Mouse (Mus musculus) brain, adult 2 months (tissue): ENCODE measurements at regions not wholly inside any gene's neighbourhood (a gene's known extent, or its start where the extent isn't known, plus 50 kb on each side); places are given as distances from the start of the nearest gene placed in this dataset.

ENCODE experiments used
- DNase-seq: peaks from one replicate; pipeline ENCODE4 v3.0.0; 2011; ENCODE audit warnings: low read depth, low spot score

DNA sequence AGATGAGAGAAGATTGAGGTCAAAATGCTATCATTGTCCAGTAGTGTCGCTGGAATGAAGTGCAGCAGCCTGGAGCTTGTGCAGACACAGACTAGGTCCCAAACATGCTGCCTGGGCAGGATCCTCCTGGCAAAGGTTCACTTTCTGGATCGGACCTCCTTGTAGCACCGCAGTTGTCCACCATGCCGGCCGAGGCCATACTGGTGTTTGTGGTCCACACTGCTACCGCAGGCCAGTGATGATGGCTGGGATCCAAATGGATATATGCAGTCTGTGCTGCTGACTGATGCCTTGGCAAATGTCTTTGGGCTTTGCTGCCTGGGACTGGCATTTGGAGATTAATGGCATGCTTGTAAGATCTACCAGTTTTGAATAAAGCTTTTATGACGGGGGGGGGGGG is 174.5 kb upstream of the Tas2r134 start:
- no peak for DNase-seq

DNA sequence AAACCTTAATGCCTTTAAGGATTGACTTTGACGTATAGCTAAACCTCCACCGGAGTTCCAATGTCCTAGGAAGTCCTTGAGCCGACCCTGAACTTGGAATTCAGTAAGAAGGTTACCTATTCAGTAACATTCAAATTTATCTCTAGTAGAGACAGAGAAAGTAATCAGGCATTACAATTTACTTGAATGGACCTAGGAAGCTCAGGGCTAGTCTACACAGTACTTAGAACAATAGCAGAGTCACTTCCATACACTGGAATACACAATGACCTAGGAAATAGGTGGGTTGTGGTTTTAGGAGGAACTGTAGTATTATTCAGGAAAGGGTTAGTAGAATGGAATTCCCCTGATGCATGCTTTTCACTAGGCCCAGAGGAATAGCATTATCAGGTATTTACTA is 179.2 kb upstream of the Tas2r134 start:
- DNase-seq, result no peak

DNA sequence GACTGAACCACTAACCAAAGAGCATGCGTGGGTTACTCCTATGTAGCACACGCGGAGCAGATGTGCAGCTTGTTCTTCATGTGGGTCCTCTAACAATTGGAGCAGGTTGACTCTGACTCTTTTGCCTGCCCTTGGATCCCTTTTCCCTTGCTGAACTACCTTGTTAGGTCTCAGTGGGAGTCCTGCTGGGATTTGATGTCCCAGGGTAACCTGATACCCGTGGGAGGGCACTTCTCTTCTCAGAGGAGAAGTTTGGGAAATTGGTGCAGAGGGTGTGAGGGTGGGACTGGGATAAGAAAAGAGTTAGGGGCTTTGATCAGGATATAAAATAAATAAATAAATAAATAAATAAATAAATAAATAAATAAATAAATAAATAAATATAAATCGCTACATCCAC is 179.7 kb upstream of the Tas2r134 start:
- DNase-seq, result no peak

DNA sequence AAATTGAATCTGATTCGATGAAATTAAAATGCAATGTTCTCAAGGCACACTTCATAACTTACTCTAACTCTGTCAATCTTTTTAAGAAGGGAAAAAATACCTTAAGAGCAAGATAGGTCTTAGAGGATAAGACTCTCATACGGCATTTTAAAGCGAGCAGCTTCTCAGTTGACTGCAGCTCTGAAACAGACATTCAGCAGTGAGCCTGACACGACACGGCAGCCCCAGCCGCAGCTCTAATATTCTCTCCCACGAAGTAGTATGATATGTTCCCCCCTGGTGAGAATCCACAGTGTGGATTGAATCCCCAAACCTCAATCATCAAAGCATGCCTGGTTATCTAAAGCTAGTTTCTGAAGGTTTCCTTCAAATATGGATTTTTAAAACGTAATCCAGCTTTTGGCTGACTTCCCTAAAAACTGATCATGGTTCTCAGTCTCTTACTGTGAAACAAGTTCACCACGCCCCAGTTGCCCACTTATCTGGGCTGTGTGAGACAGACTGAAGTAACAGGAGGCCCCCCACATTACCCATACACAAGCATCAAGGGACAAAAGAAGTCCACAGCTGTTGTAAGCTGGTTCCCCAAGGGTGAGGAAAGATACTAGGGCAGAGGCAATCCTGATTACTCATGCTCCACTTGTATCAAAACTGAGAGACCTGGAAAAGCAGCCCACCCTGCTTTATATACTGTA is 182.8 kb upstream of the Tas2r134 start:
- no peak for DNase-seq

DNA sequence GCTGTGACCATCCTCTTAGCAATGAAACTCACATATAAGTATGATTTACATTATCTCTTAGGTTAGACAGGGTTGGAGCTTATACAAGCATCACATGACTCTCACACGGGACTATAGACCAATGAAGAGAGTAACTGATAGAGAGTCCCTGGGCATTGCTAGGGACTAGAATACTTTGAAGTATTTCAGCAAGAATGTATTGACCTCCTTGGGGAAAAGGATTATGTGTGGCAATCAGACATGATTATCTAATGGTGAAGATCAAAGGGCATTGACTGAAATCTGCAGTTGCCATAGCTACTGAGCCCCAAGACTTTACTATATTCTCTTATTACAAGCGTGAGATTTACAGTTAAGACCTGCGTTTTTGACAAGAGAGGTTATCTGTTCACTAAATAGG is 183.4 kb upstream of the Tas2r134 start:
- no peak for DNase-seq

DNA sequence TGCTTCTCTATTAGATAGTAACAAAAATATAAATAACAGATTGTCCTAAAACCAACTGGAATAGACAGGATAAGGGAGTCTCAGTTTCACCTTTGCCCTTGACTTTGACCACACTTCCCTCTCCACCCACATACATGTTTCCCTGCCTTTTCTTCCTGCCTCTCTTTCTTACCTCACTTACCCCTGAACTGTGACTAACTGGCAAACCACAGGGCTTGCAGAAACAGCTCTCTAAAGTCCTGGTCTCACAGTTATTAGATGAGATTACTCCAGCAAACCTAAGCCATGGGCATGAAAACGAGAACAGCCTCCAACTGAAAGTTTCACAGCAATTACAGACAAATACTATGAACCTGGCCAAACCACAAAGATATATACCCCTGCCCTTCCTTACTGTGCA is 188.3 kb upstream of the Tas2r134 start:
- no peak for DNase-seq

DNA sequence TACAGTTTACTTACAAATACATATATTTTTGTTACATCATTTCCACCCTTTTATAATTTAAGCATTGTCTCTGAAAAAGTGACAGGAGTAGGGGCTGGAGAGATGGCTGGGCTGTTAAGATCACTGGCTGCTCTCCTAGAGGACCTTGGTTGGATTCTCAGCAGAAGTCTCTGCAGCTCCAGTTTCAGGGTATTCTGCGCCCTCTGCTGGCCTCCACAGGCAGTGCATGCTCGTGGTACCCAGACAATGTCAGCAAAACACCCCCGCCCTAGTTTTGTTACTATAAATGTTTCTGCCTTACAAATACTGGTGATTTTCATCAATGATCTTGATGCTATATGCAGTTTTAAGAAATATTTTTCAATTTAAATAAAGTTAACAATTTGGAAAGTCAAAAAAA is 190.7 kb upstream of the Tas2r134 start:
- no peak for DNase-seq

DNA sequence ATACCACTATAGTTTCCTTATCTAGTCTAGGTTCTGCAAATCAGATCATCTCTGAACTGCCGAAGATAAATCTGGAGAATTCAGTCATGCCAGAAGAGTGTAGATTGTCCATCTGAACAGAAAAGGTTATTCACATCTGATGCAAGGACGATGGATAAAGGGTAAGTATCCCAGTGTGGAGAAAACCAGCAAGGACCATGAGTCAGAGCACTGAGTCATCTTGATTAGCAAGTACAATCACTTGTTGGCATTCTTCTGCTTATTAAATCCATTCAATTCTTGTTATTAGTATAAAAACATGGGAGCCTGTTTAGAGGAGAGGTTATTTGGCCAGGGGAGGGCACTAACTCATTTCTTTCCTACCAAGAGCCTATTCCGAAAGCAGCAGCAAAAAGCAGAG is 195.7 kb upstream of the Tas2r134 start:
- peak; percentile 31 for DNase-seq

DNA sequence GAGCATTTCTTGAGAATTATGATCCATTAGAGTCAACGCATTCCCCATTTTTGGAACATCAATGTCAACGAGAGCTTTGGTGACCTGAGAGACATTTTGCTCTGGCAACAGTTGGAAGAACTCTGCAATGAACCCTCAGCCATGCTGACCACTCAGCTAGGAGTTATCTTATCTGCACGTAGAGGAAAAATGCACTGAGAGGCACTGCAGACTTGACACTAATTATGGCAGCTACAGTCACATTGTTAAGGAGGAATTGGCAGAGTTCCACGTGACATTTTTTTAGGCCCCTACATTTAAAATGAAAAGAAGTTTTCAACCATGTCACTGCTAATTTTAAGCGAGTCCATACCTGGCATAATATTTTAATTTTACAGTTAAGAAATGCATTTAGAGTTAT is 197.6 kb upstream of the Tas2r134 start:
- DNase-seq, result no peak

DNA sequence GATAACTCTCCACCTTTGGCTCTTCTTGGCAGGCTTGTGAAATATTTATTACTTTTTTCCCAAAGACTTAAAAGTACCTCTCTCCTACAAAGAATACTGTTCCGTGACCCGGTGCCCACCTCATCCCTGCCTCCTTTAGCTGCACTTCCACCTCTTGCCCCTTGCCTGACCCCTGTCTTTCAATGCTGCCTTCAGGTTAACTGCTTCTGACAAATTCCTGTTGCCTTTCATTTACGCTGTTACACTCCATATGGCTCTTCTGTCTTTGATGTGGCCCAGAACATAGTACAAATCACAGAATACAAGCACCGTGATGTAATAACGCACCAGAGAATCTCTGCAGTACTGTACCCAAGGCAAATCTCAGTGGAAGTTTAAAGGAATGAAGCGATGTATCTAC is 204.9 kb upstream of the Tas2r134 start:
- DNase-seq, result no peak

DNA sequence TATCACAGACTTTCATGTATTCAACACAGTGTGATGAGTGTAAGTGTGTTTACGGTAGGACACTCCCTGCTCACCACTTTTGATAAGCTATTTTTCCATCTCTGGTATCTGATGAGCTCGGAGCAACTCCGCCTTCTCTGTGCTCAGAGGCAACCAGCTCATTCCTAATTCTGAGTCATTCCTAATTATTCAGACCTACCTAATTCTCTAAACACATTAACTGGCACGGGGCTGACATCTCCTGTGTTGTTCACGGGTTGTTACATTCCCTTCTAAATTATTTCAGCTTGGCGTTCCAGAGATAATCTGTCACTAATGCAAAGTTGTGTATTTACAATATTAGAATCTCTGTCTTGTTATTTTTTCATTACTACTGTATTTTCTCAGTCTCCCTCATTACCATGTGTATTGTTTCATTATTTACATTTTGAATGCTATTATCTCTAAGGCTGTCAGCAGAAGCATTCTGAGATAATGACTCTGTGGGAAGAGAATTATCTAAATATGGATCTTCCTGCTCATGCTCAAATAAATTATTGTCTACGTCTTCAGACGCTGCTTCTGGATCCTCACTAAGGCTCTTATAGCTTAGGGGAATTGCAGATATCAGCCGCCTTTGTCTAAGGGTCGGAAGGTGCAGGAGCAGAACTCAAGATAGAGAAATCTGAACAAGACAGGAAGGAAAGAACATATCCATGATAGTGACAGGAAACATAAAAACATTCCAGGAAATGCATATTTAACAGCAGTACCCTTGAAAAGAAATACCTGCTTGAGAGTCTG is 209.2 kb upstream of the Tas2r134 start:
- DNase-seq, result peak; percentile 31

DNA sequence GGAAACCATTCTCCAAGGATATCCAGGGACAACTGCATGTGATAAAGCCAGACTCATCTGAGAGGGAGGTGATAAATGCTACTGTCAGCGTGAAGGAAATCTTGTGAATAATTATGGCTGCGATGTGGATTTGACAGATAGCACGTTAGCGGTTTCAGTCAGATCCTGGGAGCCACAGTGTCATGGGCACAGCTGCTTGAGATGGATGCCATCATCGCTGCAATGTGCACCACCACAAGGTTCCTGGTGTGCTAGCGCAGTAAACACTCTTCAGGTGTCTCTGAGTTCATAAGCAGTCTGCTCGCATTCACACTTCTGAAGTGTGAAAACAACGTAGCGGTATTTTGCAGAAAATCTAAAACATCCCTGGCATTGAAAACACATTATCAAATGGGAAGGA is 238.9 kb upstream of the Tas2r134 start:
- peak; percentile 12 for DNase-seq

DNA sequence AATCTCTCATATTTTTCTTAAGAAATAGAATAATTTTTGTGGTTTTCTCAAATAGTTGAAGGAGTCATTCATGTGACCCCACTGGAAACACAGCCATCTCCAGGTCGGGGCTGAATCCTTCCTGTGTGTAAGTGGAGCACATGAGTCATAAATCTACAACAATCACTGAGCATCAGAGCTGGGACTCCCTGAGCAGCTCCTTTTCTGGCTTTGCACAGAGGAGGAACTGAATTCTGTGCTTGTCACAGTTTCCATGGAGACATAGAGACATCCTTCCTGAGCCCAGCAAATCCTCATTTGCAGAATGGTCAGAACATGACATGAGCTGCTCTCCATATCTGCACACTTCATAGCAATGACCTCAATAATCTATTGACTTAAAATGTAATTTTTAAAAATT is 238.2 kb upstream of the Rnd3 start:
- DNase-seq, result peak; percentile 55

DNA sequence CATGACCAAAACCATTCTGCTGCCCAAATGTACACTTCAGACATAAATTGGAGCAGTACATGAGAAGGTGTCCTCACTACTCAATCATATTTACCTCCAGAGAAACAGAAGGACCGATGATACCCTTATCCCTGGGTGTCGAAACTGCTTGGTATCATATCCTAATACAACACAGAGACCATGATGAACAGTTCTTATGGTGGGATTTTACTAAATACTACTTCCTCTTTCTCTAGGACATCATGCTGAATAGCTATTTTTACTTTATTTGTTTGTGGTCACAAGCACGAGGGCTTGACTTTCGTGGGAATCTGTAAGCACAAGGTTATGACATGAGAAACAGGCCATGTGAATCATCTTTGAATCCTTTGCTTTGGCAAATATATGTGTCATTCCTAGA is 227.7 kb upstream of the Rnd3 start:
- no peak for DNase-seq

DNA sequence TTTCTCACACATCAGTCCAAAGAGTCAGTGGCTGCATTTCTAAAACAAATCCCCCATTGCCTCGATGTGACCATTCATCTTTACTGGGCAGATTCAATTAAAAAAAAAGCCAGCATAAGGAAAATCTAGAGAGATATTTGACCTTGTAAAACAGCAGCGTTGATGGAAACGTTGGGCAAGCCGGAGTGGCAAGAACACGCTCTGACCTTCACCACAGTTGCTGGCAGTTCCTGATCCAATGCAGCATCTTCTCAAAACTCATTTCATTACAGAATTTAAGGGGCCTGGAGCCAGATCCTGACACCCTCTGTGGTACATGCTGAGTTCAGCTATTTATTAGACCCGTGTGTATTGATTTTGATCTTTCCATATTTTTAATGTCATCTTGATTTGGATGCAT is 225.7 kb upstream of the Rnd3 start:
- DNase-seq, result no peak

DNA sequence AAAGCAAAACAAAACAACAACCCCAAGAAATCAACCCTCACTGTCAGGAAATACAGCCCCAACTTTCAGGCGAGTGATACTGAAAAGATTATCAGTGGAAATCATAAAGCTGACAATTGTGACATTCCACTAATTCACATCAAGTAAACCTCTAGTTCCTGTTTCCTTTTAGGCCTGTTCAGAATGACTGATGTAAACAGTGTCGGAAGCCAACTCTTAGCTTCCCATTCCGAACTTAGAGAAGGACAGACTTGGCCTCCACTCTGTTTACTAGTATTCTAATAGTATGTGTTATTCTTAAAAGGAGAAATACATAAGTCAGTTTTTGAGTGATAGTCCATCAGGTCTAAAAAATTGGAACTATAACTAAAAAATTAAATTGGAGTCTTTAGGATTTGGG is 223.9 kb upstream of the Rnd3 start:
- DNase-seq, result no peak

DNA sequence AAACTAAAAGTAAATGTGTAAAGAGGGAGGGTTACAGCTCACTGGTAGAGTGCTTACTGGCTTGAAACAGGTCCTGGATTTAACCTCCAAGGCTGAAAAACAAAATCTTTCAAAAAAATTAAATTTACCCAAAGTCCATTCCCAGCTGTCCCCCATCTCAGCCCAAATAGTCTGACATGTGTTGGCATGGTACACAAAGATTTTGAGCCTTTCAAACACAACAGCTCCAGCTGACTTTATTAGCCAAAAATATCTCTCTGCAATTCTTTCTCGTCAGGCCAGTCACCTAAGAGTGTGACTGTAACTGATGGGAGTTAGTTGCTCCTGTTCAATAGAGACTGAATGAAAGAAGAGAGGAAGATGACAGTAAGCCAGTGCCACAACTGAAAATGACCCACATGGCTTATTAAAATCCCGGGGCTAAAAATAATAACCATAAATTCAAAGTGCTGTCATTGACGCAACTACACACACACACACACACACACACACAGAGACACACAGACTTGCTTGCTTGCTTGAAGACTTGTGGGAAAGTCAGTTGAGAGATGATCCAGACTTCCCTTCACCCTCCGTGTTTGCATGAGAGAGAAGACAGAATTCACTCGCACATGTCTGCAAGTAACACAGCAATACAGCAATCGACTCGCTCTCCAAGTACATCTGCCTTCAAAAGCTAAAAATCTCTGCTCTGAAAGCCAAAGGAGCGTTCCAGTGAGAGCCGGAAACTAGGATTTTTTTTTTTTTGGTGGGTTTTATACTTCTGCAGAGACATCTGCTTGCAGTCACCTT is 214.1 kb upstream of the Rnd3 start:
- peak; percentile 6 for DNase-seq

DNA sequence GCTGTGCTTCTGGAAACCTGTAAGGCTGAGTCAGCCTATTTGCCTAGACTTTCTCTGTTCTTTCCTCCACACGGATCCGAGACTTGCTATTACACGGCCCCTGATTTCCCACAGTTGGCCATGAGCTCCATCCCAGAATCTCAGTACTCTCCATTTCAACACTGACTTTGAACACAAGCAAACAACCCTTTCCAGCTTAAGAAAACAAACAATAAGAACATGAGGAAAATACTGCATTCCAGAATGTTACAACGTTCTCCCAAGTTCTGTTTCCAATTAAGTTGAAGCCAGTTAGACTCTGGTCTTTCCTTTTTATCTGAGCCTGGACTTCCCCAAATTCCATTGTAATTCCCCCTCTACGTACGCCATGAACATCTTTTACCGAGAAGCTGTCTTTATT is 206.4 kb upstream of the Rnd3 start:
- no peak for DNase-seq

DNA sequence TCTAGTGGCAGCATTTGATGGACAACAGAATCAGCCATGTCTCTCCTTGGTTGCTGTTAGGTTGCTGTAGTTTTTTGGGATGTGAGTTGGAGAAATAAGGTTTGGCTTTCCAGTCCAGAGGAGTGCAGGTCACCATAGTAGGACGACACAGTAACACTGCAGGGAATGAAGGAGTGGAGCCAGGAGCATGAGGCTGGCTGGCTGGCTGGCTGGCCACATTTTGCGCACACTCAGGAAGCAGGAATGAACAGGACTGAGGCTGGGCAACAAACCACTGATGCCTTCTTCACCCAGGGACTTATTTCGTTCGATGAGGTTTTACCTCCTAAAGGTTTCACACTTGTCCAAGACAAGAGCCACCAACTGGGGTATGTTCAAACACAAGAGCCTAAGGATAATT is 205.9 kb upstream of the Rnd3 start:
- no peak for DNase-seq

DNA sequence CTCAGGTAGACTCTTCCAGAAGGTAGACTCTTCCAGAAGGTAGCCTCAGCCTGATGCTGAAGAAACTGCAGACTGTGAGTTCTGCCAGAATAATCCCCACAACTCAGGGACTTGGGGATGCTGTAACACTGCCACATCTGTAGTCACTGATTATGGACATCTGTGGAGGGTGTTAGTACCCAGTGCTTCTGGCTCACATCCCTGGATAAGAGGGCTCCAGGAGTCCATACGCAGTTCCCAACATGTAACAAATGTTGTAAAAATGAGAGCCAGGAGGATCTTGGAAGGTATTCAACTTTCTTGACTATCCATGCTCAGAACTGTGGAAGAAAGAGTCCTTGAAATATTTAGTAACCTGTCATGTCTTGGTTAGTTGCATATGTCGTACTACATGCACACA is 200.7 kb upstream of the Rnd3 start:
- DNase-seq, result peak; percentile 7

DNA sequence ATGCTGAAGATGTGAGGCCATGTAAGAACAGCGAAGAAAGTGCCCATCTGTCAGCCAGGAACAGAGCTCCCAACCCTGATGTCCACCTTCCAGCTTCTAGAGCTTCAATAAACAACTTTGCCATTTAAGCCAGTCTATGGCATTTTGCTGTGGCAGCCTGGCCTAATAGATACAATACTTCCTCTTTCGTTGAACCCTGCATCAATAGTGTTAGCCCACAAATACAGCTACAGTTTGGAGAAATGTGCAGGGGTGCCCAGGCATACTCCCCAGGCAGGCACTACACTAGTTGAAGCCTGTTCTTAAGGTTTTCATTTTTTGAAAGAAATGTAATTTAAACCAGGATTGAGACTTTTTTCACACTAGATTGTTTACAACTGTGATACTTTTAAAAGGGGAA is 199.9 kb upstream of the Rnd3 start:
- DNase-seq, result no peak

DNA sequence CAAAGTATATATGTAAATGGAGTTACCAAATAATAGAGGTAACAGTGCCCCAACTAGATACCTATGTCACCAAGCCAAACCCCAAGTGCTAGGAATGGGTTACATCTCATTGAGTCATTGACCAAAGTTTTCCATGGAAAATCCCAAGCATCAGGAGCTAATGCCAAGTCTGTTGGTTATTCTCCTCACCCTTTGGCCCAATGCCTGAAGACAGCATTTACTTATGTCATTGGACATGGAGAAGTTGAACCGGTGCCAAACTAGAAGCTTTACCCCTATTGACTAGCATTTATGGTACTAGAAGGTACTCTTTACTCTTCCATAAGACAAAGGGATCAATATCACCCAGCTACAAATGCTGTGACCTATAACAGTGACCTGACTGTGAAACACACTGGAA is 198.2 kb upstream of the Rnd3 start:
- DNase-seq, result no peak

DNA sequence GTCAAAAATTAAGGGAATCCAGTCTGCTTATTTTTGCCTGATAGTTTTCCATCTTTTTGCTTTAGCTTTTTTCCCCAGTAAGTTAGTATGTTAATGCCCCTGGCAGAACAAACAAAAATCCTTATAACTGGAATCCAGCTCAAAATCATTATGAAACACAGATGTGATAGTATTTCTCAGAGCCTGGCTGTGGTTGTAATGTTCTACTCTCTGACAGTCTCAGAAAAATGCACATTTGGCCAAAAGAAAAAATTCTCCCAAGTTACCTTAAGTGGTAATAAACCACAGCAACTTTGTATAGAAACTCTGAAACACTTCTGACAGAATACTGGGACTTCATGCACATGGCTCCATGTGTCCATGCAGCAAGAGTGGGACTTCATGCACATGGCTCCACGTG is 193.5 kb upstream of the Rnd3 start:
- DNase-seq, result no peak
